Mouse (Mus musculus): ENCODE results near the gene Slc44a3. TPM values are rescaled to one million over a fixed set of nuclear protein-coding genes. Genes with fewer than 3 reads are reported as not detected.

The Slc44a3 gene
- total RNA-seq, 2 experiments from 2014 or later, result 0.30 TPM; not detected in 1

- no peak for ATAC-seq (replicated peaks; ENCODE audit: poor library complexity)
Observed at GRCm38 (mm10) chr3:121430289-121430936, 101.8 kb downstream of the Slc44a3 start.

- ATAC-seq (replicated peaks; ENCODE audit: poor library complexity), result no peak
Observed at GRCm38 (mm10) chr3:121429469-121429868, 102.7 kb downstream of the Slc44a3 start.

- ATAC-seq (replicated peaks; ENCODE audit: poor library complexity), result no peak
Observed at GRCm38 (mm10) chr3:121428696-121429259, 103.4 kb downstream of the Slc44a3 start.

- ATAC-seq (replicated peaks; ENCODE audit: poor library complexity), result no peak
Observed at GRCm38 (mm10) chr3:121428230-121428629, 104.0 kb downstream of the Slc44a3 start.

- ATAC-seq (replicated peaks; ENCODE audit: poor library complexity), result no peak
Observed at GRCm38 (mm10) chr3:121427520-121427908, 104.7 kb downstream of the Slc44a3 start.

- ATAC-seq (replicated peaks; ENCODE audit: poor library complexity), result peak; percentile 59
Observed at GRCm38 (mm10) chr3:121426621-121427519, 105.3 kb downstream of the Slc44a3 start.

- peak; percentile 68 for ATAC-seq (replicated peaks; ENCODE audit: poor library complexity)
Observed at GRCm38 (mm10) chr3:121425861-121426620, 106.2 kb downstream of the Slc44a3 start, which contains the start of gene Cnn3. Gene Cnn3, plus strand, starts transcription at chr3:121426497.

- no peak for ATAC-seq (replicated peaks; ENCODE audit: poor library complexity)
Observed at GRCm38 (mm10) chr3:121422405-121422804, 109.8 kb downstream of the Slc44a3 start.

- no peak for ATAC-seq (replicated peaks; ENCODE audit: poor library complexity)
Observed at GRCm38 (mm10) chr3:121418850-121419435, 113.3 kb downstream of the Slc44a3 start.

- no peak for ATAC-seq (replicated peaks; ENCODE audit: poor library complexity)
Observed at GRCm38 (mm10) chr3:121418251-121418601, 114.0 kb downstream of the Slc44a3 start.

- ATAC-seq (replicated peaks; ENCODE audit: poor library complexity), result no peak
Observed at GRCm38 (mm10) chr3:121417379-121418250, 114.6 kb downstream of the Slc44a3 start.

GRCm38 (mm10) chr3:121416171-121417154, 115.7 kb downstream of the Slc44a3 start:
- no peak for ATAC-seq (replicated peaks; ENCODE audit: poor library complexity)

- no peak for ATAC-seq (replicated peaks; ENCODE audit: poor library complexity)
Observed at GRCm38 (mm10) chr3:121411450-121411849, 120.8 kb downstream of the Slc44a3 start.

Other genes starting within 250 kb of the Slc44a3 start
- 5.7 and 8.2 TPM in 2 replicates for gene Tmem56, start 249.3 kb downstream of the Slc44a3 start, total RNA-seq (2015)
- 4.6 and 5.0 TPM in 2 replicates for gene Tmem56, start 249.3 kb downstream of the Slc44a3 start, total RNA-seq (2017)
- gene Alg14, start 240.6 kb downstream of the Slc44a3 start, total RNA-seq (2015), result 16.0 and 24.2 TPM in 2 replicates
- gene Alg14, start 240.6 kb downstream of the Slc44a3 start, total RNA-seq (2017), result 12.2 and 16.5 TPM in 2 replicates
- gene Cnn3, start 105.9 kb downstream of the Slc44a3 start, total RNA-seq (2015), result 38.8 and 43.0 TPM in 2 replicates
- 21.2 and 28.5 TPM in 2 replicates for gene Cnn3, start 105.9 kb downstream of the Slc44a3 start, total RNA-seq (2017)
- gene 4930432M17Rik, start 138.4 kb upstream of the Slc44a3 start, total RNA-seq (2015), result not detected in 2 replicates
- gene 4930432M17Rik, start 138.4 kb upstream of the Slc44a3 start, total RNA-seq (2017), result not detected in 2 replicates
- gene F3, start 191.1 kb upstream of the Slc44a3 start, total RNA-seq (2015), result 0.15 and 2.0 TPM in 2 replicates
- gene F3, start 191.1 kb upstream of the Slc44a3 start, total RNA-seq (2017), result 0.71 and 2.5 TPM in 2 replicates

Measured in megakaryocyte progenitor cell, adult 5-6 weeks (primary cell).